Mouse (Mus musculus): Measurements from ENCODE around the gene Golph3l. TPM values are rescaled to one million over a fixed set of nuclear protein-coding genes. Genes with fewer than 3 reads are reported as not detected.

Gene Golph3l
- polyA plus RNA-seq, 1 experiment, result 11.8 TPM

- peak overlapping the region; percentile 96; the same call in 1 of the 2 replicates for H3K27ac ChIP-seq (ENCODE audit: control insufficient read depth, insufficient read depth, low read depth, low read length, poor library complexity)
- no peak for TF ChIP-seq POLR2A (IDR thresholded peaks at IDR 0.05; ENCODE audit: borderline replicate concordance, control insufficient read depth, low read depth, low read length)
- peaks cover 23% of the 10 kb centered on the region for H3K4me1 ChIP-seq (ENCODE audit: control insufficient read depth, insufficient read depth, low read length)
- 50% methylated on average over 4 of the region's 4 CpGs for WGBS
- H3K4me3 ChIP-seq (replicated peaks; ENCODE audit: control insufficient read depth, low read depth, low read length), result no peak overlapping the region
Observed at GRCm38 (mm10) chr3:95667521-95667920, 78.8 kb downstream of the Golph3l start.

GRCm38 (mm10) chr3:95668026-95668425 lies 79.3 kb downstream of the Golph3l start:
- WGBS, result 35% methylated on average over 7 of the region's 7 CpGs
- TF ChIP-seq CTCF (IDR thresholded peaks at IDR 0.05; ENCODE audit: control insufficient read depth, insufficient read depth, low read length) (no peak), POLR2A (IDR thresholded peaks at IDR 0.05; ENCODE audit: borderline replicate concordance, control insufficient read depth, low read depth, low read length) (no peak)
- H3K4me3 ChIP-seq (replicated peaks; ENCODE audit: control insufficient read depth, low read depth, low read length), result peak overlapping the region; percentile 16
- H3K4me1 ChIP-seq (ENCODE audit: control insufficient read depth, insufficient read depth, low read length), result peaks cover 25% of the 10 kb centered on the region
- peak overlapping the region; percentile 96 for H3K27ac ChIP-seq (ENCODE audit: control insufficient read depth, insufficient read depth, low read depth, low read length, poor library complexity)

Other genes with a start within 250 kb of the Golph3l start
- gene Setdb1, start 231.7 kb upstream of the Golph3l start, polyA plus RNA-seq (2011; ENCODE audit: insufficient read depth, insufficient read length, low replicate concordance, missing spikeins), result 13.9 and 27.0 TPM in 2 replicates
- gene 4930558C23Rik, start 186.1 kb upstream of the Golph3l start, polyA plus RNA-seq (2011; ENCODE audit: insufficient read depth, insufficient read length, low replicate concordance, missing spikeins), result not detected in 2 replicates
- gene Arnt, start 154.5 kb upstream of the Golph3l start, polyA plus RNA-seq (2011; ENCODE audit: insufficient read depth, insufficient read length, low replicate concordance, missing spikeins), result 15.5 and 18.3 TPM in 2 replicates
- gene Ctsk, start 89.7 kb upstream of the Golph3l start, polyA plus RNA-seq (2011; ENCODE audit: insufficient read depth, insufficient read length, low replicate concordance, missing spikeins), result 3.2 and 4.0 TPM in 2 replicates
- gene Ctss, start 62.1 kb upstream of the Golph3l start, polyA plus RNA-seq (2011; ENCODE audit: insufficient read depth, insufficient read length, low replicate concordance, missing spikeins), result 19.5 and 42.3 TPM in 2 replicates
- not detected in 2 replicates for gene Hormad1, start 29.3 kb upstream of the Golph3l start, polyA plus RNA-seq (2011; ENCODE audit: insufficient read depth, insufficient read length, low replicate concordance, missing spikeins)
- gene Ensa, start 36.1 kb downstream of the Golph3l start, polyA plus RNA-seq (2011; ENCODE audit: insufficient read depth, insufficient read length, low replicate concordance, missing spikeins), result 29.3 and 36.2 TPM in 2 replicates
- gene Mcl1, start 69.9 kb downstream of the Golph3l start, polyA plus RNA-seq (2011; ENCODE audit: insufficient read depth, insufficient read length, low replicate concordance, missing spikeins), result 88.8 and 134 TPM in 2 replicates
- gene Adamtsl4, start 99.0 kb downstream of the Golph3l start, polyA plus RNA-seq (2011; ENCODE audit: insufficient read depth, insufficient read length, low replicate concordance, missing spikeins), result 1.9 and 2.7 TPM in 2 replicates
- 26.4 and 38.2 TPM in 2 replicates for gene Ecm1, start 150.6 kb downstream of the Golph3l start, polyA plus RNA-seq (2011; ENCODE audit: insufficient read depth, insufficient read length, low replicate concordance, missing spikeins)
- gene Tars2, start 171.3 kb downstream of the Golph3l start, polyA plus RNA-seq (2011; ENCODE audit: insufficient read depth, insufficient read length, low replicate concordance, missing spikeins), result 28.7 and 65.2 TPM in 2 replicates
- 5.7 and 16.4 TPM in 2 replicates for gene Rprd2, start 229.9 kb downstream of the Golph3l start, polyA plus RNA-seq (2011; ENCODE audit: insufficient read depth, insufficient read length, low replicate concordance, missing spikeins)